Mouse (Mus musculus) kidney, embryonic 15.5 days (tissue): ENCODE data around the gene Cttnbp2nl. TPM values are rescaled to one million over a fixed set of nuclear protein-coding genes. Genes with fewer than 3 reads are reported as not detected.

Experiments used
- ATAC-seq: fragments of 200-750 bp; cut with Nextera tagmentation; replicated peaks from 2 replicates; pipeline ENCODE4 v1.8.0; 2017; ENCODE audit warnings: moderate TSS enrichment; ENCODE audit not compliant: low FRiP score
- H3K27ac ChIP-seq: fragments of 300-500 bp; sonication (generic); 2 replicates; pipeline ENCODE4 v1.5.1; 2015; ENCODE audit warnings: mild to moderate bottlenecking, inconsistent platforms
- H3K27me3 ChIP-seq: fragments of 300-500 bp; sonication (generic); 2 replicates; pipeline ENCODE4 v1.6.1; 2015; ENCODE audit warnings: inconsistent platforms
- H3K36me3 ChIP-seq: fragments of 300-500 bp; sonication (generic); 2 replicates; pipeline ENCODE4 v1.6.1; 2015; ENCODE audit warnings: inconsistent platforms
- H3K4me1 ChIP-seq: fragments of 300-500 bp; sonication (generic); 2 replicates; pipeline ENCODE4 v1.6.1; 2015; ENCODE audit warnings: inconsistent platforms
- H3K4me2 ChIP-seq: fragments of 300-500 bp; sonication (generic); 2 replicates; pipeline ENCODE4 v1.6.1; 2015; ENCODE audit warnings: moderate library complexity, mild to moderate bottlenecking, inconsistent platforms
- H3K4me3 ChIP-seq: fragments of 300-500 bp; sonication (generic); replicated peaks from 2 replicates; pipeline ENCODE4 v1.5.1; 2015; ENCODE audit warnings: mild to moderate bottlenecking, inconsistent platforms
- H3K9ac ChIP-seq: fragments of 300-500 bp; sonication (generic); 2 replicates; pipeline ENCODE4 v1.6.1; 2015; ENCODE audit warnings: mild to moderate bottlenecking, inconsistent platforms
- H3K9me3 ChIP-seq: fragments of 300-500 bp; sonication (generic); replicated peaks from 2 replicates; pipeline ENCODE4 v1.6.1; 2016; ENCODE audit warnings: inconsistent platforms
- WGBS: fragments of 180-500 bp; shearing (Covaris S2); methylation state at CpG from one replicate; pipeline ENCODE4 v1.1.7; 2015; ENCODE audit warnings: mixed read lengths; 5-methylcytosine and 5-hydroxymethylcytosine counted together
- polyA plus RNA-seq: library from polyadenylated mRNA; unstranded; fragments of >200 nt; fragmentation: Nextera tagmentation; extraction: Ambion mirVana; gene quantifications from 2 replicates; pipeline ENCODE4 v1.2.1, GENCODE M21; 2015

Gene Cttnbp2nl
- polyA plus RNA-seq, 1 experiment from 2014 or later = 29.4 TPM

DNA sequence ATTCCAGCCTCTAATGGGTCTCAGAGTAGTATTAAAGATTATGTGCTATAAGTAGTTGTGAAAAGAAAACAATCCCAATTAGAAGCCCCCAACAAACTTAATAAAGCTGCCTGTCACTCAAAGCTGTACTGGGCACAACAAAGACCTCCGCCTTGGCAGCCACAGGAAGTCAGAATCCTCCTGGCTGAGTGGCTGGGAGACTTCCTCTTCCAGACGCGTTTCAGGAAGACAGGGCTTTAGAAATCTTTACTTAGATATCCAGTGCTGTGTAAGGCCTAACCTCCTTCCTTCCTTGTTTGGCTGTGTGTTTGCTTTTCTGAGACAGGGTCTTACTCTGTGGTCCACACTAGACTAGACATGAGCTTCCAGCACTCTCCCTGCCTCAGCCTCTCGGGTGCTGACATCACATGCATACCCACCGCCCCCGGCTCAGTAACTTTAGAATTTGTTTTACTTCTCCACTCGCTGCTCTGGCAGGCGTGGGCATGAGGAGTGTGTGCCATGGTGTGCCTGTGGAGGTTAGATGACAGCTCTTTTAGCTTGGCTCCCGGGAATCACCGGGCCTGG is 16.6 kb downstream of the Cttnbp2nl start:
- no peak overlapping the region for H3K4me3 ChIP-seq

DNA sequence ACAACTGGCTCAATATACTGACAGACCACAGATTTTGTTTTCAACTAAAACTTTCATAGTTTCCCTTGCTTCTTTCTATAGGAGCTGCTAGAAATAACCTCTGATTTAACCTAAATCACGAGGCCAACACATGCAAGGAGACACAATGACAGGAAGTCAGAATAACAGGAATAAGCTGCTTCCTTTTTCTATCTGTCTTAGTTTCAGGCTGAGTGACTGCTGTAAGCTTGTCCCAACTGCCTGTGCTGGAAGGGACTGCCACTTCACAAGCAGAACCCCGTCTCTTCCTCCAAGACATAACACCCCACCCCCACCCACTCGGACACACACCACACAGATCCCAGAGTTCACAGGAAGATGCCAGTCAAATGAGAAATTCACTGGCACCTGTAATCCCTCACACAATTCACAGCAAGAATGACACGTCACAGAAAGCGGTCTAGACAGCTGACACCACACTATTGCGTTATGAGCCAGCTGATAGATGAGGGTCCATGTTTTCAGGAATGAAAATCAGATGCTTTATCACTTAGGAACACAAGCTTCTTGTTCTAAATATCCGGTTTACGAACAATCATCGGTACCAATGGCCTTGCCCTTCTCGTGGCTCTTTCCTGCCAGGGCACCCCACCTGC is 29.5 kb downstream of the Cttnbp2nl start:
- Histone ChIP-seq H3K9me3 (no peaks in the 10 kb centered on the region), H3K4me2 (no peak overlapping the region), H3K27ac (peak overlapping the region; percentile 83), H3K9ac (no peak overlapping the region), H3K4me1 (no peaks in the 10 kb centered on the region), H3K36me3 (peaks cover 32% of the 10 kb centered on the region), H3K27me3 (no peaks in the 10 kb centered on the region), H3K4me3 (no peak overlapping the region)
- 0 out of 2 replicates have a peak, but pooled peaks have one; percentile 36 for ATAC-seq
- 76% methylated on average over 10 of the region's 10 CpGs for WGBS

More for the DNA sequence above, 16.6 kb downstream of the Cttnbp2nl start:
- Histone ChIP-seq H3K4me2 (no peak overlapping the region), H3K9me3 (no peaks in the 10 kb centered on the region), H3K9ac (no peak overlapping the region), H3K36me3 (peaks cover 68% of the 10 kb centered on the region), H3K27me3 (no peaks in the 10 kb centered on the region), H3K27ac (peak overlapping the region; percentile 65), H3K4me1 (peaks cover 19% of the 10 kb centered on the region)
- ATAC-seq = no peak
- 72% methylated on average over 10 of the region's 10 CpGs for WGBS

DNA sequence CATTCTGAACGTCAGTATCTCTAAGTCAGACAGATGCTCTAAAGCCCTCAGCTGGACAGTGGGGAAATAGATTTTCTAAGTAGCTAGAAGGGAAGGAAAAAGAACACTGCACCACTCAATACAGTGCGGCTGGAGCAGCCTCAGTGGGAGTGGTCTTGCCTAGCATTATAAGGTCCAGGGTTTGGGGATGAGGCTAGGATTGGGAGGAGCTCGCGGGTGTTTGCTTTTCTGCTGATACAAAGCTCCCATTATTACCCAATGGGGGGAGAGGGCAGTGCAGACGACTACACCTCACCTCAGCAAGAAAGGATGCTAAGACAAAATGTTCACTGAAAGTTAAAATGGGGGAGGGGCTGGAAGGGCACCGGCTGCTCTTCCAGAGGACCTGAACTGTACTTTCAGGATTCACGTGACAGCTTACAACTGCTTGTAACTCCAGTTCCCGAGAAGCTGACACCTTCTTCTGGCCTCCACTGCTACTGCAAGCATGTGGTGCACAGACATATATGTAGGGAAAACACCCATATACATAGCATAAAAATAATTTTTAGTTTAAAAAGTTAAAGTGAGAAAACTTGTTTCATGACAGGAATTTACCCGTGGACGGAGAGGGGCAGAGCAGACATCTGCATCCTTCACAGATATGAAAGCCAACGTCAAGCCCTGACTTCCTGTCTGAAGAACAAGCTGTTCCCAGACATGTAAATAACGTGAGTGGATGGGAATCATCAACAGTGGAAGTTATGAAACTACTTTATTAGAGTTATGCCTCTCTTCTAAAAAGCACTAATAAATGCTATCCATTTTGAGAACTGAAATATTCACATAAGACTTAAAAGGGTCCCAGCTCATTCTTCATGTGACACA is 32.9 kb downstream of the Cttnbp2nl start:
- WGBS = 51% methylated on average over 12 of the region's 12 CpGs
- Histone ChIP-seq H3K36me3 (0 out of 2 replicates have a peak, but pooled peaks cover 13% of the 10 kb centered on the region), H3K4me1 (0 out of 2 replicates have a peak, but pooled peaks cover 2% of the 10 kb centered on the region), H3K9me3 (no peaks in the 10 kb centered on the region), H3K27ac (peak overlapping the region; percentile 51), H3K4me3 (no peak overlapping the region), H3K9ac (no peak overlapping the region), H3K27me3 (no peaks in the 10 kb centered on the region), H3K4me2 (no peak overlapping the region)
- no peak for ATAC-seq

DNA sequence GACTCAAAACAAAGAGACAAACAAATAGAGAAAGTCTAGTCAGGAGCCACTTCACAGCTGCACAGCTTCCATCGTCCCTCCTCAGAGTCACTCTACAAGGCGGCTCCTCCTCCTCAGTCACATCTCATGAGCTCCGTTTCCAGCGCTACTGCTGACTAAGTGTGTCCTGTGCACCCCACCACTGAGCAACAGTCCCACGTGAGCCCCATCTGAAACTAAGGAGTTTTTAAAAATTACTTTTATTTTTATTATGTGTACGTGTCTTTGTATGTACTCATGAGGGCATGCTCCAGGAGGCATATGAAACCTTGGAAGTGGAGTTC is 34.2 kb downstream of the Cttnbp2nl start:
- H3K27ac ChIP-seq = peak overlapping the region; percentile 56
- ATAC-seq = no peak
- H3K4me1 ChIP-seq = 0 out of 2 replicates have a peak, but pooled peaks cover 2% of the 10 kb centered on the region

DNA sequence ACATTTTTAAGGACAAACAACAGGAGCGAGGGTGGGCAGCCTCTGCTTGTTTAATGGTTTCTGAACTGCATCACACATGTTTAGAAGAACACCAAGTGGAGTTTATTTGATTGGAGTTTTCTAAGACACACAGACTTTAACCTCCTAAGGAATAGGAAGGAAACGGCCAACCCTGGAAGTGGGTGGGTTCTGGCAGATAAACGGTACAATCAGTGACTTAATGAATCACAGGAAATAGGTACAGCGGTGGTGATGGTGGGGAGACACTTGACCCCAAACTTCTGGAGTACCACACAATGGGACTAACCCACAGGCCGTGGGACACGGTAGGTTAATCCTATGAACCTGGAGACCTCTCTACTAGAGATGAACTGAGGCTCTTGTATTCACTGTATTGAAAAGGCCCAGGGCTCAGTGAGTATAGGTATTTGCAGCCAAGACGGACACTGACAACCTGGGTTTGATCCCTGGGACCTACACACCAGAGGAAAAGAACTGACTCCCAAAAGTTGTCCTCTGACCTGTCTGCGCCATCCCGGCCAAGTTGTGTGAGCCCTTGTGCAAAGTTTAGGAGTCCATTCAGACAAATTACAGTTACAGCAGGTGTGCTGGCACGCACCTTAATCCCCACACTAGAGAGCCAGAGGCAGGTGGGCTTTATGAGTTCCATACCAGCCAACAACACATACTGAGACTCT is 34.7 kb downstream of the Cttnbp2nl start:
- Histone ChIP-seq H3K27ac (peak overlapping the region; percentile 56), H3K4me1 (0 out of 2 replicates have a peak, but pooled peaks cover 2% of the 10 kb centered on the region), H3K9me3 (no peaks in the 10 kb centered on the region), H3K27me3 (no peaks in the 10 kb centered on the region), H3K4me2 (no peak overlapping the region), H3K4me3 (no peak overlapping the region), H3K36me3 (0 out of 2 replicates have a peak, but pooled peaks cover 13% of the 10 kb centered on the region), H3K9ac (no peak overlapping the region)
- 80% methylated on average over 10 of the region's 10 CpGs for WGBS
- ATAC-seq = 0 out of 2 replicates have a peak, but pooled peaks have one; percentile 29

More for the DNA sequence above, 34.2 kb downstream of the Cttnbp2nl start:
- H3K4me2 ChIP-seq = no peak overlapping the region
- H3K9me3 ChIP-seq = no peaks in the 10 kb centered on the region
- H3K27me3 ChIP-seq = no peaks in the 10 kb centered on the region
- H3K9ac ChIP-seq = no peak overlapping the region
- 88% methylated on average over 6 of the region's 6 CpGs for whole genome bisulfite sequencing
- H3K4me3 ChIP-seq = no peak overlapping the region
- H3K36me3 ChIP-seq = 0 out of 2 replicates have a peak, but pooled peaks cover 13% of the 10 kb centered on the region

DNA sequence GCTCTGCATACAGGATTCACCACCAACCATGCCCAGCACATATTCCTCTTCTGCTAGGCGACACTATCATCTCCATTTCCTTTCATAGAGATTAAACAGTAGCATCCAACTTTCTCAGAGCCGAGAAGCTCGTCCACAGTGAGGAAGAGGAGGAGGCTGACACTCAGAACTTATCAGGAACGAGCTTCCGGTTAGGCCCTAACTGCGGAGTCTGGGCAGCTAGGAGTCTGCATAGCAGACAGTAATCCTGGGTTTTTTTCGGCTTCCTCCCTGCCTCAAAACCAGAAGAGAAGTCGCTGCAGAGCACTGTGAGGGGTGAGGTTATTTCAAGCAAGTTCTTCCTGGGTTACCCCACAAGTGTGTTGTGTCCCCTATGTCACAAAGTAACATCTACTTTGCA is 35.6 kb downstream of the Cttnbp2nl start:
- H3K9ac ChIP-seq = no peak overlapping the region
- no peak overlapping the region for H3K4me2 ChIP-seq
- ATAC-seq = no peak
- 0 out of 2 replicates have a peak, but pooled peaks cover 2% of the 10 kb centered on the region for H3K4me1 ChIP-seq
- no peaks in the 10 kb centered on the region for H3K27me3 ChIP-seq
- H3K27ac ChIP-seq = peak overlapping the region; percentile 73
- 0 out of 2 replicates have a peak, but pooled peaks cover 5% of the 10 kb centered on the region for H3K36me3 ChIP-seq
- WGBS = 76% methylated on average over 8 of the region's 8 CpGs
- H3K9me3 ChIP-seq = no peaks in the 10 kb centered on the region
- no peak overlapping the region for H3K4me3 ChIP-seq

DNA sequence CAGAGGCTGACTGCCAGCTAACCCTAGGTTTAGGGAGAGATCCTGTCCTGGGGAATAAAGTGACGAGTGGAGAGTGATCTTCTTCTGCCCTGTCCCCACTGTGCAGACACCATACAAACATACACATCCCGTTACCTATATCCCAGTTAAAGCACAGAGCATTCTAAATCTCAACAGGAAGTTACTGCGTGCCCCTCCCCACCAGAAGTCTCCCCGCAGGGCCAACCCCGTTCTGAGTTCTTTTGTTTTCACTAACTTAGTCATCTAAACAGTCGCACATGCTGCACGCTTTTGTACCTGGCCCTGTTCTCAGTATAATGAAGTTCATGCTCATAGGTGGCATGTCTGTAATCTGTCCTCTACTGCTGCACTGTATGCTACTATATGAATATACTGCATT is 36.7 kb downstream of the Cttnbp2nl start:
- WGBS = 81% methylated on average over 7 of the region's 7 CpGs
- Histone ChIP-seq H3K27ac (0 out of 2 replicates have a peak overlapping the region, but pooled peaks have one; percentile 1), H3K27me3 (no peaks in the 10 kb centered on the region), H3K4me3 (no peak overlapping the region), H3K9ac (no peak overlapping the region), H3K4me2 (no peak overlapping the region), H3K4me1 (0 out of 2 replicates have a peak, but pooled peaks cover 2% of the 10 kb centered on the region), H3K9me3 (no peaks in the 10 kb centered on the region), H3K36me3 (peaks cover 5% of the 10 kb centered on the region; the same call in 1 of the 2 replicates)
- no peak for ATAC-seq

DNA sequence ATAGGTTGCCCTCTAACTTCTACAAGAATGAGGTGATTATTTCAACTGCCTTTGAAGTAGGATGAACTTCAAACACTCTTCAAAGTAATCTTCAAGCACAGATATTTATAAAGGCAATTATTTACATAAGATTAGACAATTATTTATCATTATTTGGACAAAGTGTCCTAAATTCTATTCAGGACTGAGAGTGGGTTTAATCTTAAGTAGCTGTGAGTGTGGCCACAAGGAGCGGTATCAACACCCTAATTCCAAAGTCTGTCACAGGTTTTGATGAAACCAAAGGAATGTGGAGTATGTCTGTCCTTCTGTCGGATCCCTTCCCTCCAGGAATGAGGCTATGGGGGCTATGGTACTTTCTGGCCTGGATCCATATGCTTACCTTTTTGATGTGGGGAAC is 38.0 kb downstream of the Cttnbp2nl start:
- Histone ChIP-seq H3K4me3 (no peak overlapping the region), H3K4me1 (0 out of 2 replicates have a peak, but pooled peaks cover 2% of the 10 kb centered on the region), H3K27ac (no peak overlapping the region), H3K27me3 (no peaks in the 10 kb centered on the region), H3K9ac (no peak overlapping the region), H3K4me2 (no peak overlapping the region), H3K9me3 (no peaks in the 10 kb centered on the region), H3K36me3 (peaks cover 18% of the 10 kb centered on the region)
- 86% methylated on average over 2 of the region's 2 CpGs for whole genome bisulfite sequencing
- no peak for ATAC-seq

DNA sequence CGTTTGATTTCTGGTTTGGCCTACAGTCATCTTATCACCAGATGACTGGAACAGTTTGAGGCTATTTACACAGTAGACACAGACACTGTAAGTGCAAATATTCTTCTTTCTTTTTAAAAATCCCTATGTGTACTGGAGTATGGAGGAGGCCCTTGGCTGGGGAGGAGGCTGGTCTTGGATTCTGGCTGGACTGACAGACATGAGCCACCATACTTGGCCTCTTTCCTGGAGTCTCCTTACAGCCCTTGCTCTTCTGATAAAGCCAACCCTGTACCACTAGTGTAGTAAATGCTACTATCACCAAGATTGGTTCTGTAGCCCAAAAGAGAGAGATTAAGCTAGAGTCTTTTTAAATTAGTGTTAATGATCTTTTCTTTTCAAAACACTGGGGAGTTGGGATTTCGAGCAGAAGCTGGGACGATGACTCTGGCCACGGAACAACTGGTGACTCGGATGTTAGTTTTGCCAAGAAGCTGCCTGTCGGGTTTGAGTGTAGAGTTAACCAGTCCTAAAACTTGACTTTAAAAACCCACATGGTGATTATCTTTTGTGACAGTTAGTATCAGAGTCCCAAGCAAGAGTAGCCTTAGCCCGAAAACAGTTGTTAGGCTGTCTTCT is 40.1 kb downstream of the Cttnbp2nl start:
- Histone ChIP-seq H3K27ac (no peak overlapping the region), H3K27me3 (no peaks in the 10 kb centered on the region), H3K36me3 (peaks cover 38% of the 10 kb centered on the region), H3K4me3 (no peak overlapping the region), H3K4me2 (no peak overlapping the region), H3K4me1 (0 out of 2 replicates have a peak, but pooled peaks cover 2% of the 10 kb centered on the region), H3K9me3 (no peaks in the 10 kb centered on the region), H3K9ac (no peak overlapping the region)
- ATAC-seq = no peak
- WGBS = 91% methylated on average over 7 of the region's 7 CpGs

DNA sequence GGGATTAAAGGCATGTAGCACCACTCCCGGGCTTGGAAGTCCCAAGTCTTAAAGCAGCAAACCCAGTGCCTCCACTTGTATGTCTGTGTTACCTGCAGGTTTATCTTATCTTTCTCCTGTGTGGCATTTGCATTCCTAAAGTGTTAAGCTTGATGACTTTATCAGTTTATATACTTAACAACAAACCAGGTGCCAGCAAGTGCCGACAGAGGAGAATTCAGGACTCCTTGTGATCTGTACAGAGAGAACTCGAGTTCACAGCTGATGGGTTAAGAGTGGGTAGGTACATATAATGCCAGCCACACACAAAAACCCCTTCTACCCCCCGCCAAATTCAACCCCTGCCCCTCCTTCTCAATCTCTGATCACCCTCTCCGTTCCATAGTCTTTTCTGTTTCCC is 41.1 kb downstream of the Cttnbp2nl start:
- Histone ChIP-seq H3K9ac (no peak overlapping the region), H3K4me2 (no peak overlapping the region), H3K27ac (no peak overlapping the region), H3K27me3 (no peaks in the 10 kb centered on the region), H3K9me3 (no peaks in the 10 kb centered on the region), H3K4me3 (no peak overlapping the region), H3K36me3 (peaks cover 47% of the 10 kb centered on the region), H3K4me1 (0 out of 2 replicates have a peak, but pooled peaks cover 2% of the 10 kb centered on the region)
- WGBS = 85% methylated on average over 5 of the region's 5 CpGs
- ATAC-seq = no peak
